Mouse (Mus musculus) kidney, embryonic 16.5 days (tissue): ENCODE data around the gene Tagln3. TPM values are rescaled to one million over a fixed set of nuclear protein-coding genes. Genes with fewer than 3 reads are reported as not detected.

Experiments
- ATAC-seq: fragments of 200-750 bp; cut with Nextera tagmentation; 2 replicates; pipeline ENCODE4 v1.8.0; 2017; ENCODE audit warnings: moderate TSS enrichment; ENCODE audit not compliant: low FRiP score, low TSS enrichment
- H3K27ac ChIP-seq: fragments of 300-500 bp; sonication (generic); 2 replicates; pipeline ENCODE4 v1.5.1; 2014; ENCODE audit warnings: low read length
- H3K27me3 ChIP-seq: fragments of 300-500 bp; sonication (generic); 2 replicates; pipeline ENCODE4 v1.6.1; 2014; ENCODE audit warnings: low read length, control low read depth, mixed read lengths; ENCODE audit not compliant: insufficient read depth
- H3K36me3 ChIP-seq: fragments of 300-500 bp; sonication (generic); 2 replicates; pipeline ENCODE4 v1.6.1; 2014; ENCODE audit warnings: low read length, control low read depth, mixed read lengths; ENCODE audit not compliant: insufficient read depth
- H3K4me1 ChIP-seq: fragments of 300-500 bp; sonication (generic); 2 replicates; pipeline ENCODE4 v1.6.1; 2014; ENCODE audit warnings: low read length, control low read depth, mixed read lengths; ENCODE audit not compliant: insufficient read depth
- H3K4me2 ChIP-seq: fragments of 300-500 bp; sonication (generic); replicated peaks from 2 replicates; pipeline ENCODE4 v1.6.1; 2014; ENCODE audit warnings: low read depth, low read length
- H3K4me3 ChIP-seq: fragments of 300-500 bp; sonication (generic); 2 replicates; pipeline ENCODE4 v1.5.1; 2014; ENCODE audit warnings: mild to moderate bottlenecking, low read length
- H3K9ac ChIP-seq: fragments of 300-500 bp; sonication (generic); replicated peaks from 2 replicates; pipeline ENCODE4 v1.6.1; 2014; ENCODE audit warnings: low read length
- H3K9me3 ChIP-seq: fragments of 300-500 bp; sonication (generic); 2 replicates; pipeline ENCODE4 v1.6.1; 2016; ENCODE audit warnings: low read length, control low read depth
- WGBS: fragments of 180-500 bp; shearing (Covaris S2); extraction: QIAGEN DNeasy Blood & Tissue Kit; methylation state at CpG from one replicate; pipeline ENCODE4 v1.1.7; 2014; 5-methylcytosine and 5-hydroxymethylcytosine counted together
- polyA plus RNA-seq: library from polyadenylated mRNA; unstranded; fragments of >200 nt; fragmentation: Nextera tagmentation; extraction: Ambion mirVana; gene quantifications from 2 replicates; pipeline ENCODE4 v1.2.1, GENCODE M21; 2015

The Tagln3 gene
- polyA plus RNA-seq, 1 experiment from 2014 or later, result 6.8 TPM

GRCm38 (mm10) chr16:45722460-45722951 is 1.9 kb downstream of the Tagln3 start:
- no peak overlapping the region for H3K4me3 ChIP-seq
- no peak overlapping the region for H3K27ac ChIP-seq
- no peak overlapping the region for H3K9ac ChIP-seq
- no peaks in the 10 kb centered on the region for H3K9me3 ChIP-seq
- ATAC-seq, result no peak
- 69% methylated on average over 3 of the region's 3 CpGs for WGBS
- H3K36me3 ChIP-seq, result no peaks in the 10 kb centered on the region
- peaks cover 12% of the 10 kb centered on the region for H3K4me1 ChIP-seq
- no peaks in the 10 kb centered on the region for H3K27me3 ChIP-seq
- no peak overlapping the region for H3K4me2 ChIP-seq

- Histone ChIP-seq H3K4me3 (no peak overlapping the region), H3K9ac (no peak overlapping the region), H3K27ac (no peak overlapping the region), H3K4me2 (no peak overlapping the region), H3K4me1 (peaks cover 12% of the 10 kb centered on the region), H3K27me3 (no peaks in the 10 kb centered on the region), H3K9me3 (peaks cover 6% of the 10 kb centered on the region; the same call in 1 of the 2 replicates), H3K36me3 (no peaks in the 10 kb centered on the region)
- ATAC-seq, result no peak
- WGBS, result 82% methylated on average over 10 of the region's 10 CpGs
Observed at GRCm38 (mm10) chr16:45720022-45720630, 4.3 kb downstream of the Tagln3 start.

- Histone ChIP-seq H3K4me2 (no peak overlapping the region), H3K27ac (no peak overlapping the region), H3K4me1 (no peaks in the 10 kb centered on the region), H3K36me3 (no peaks in the 10 kb centered on the region), H3K4me3 (no peak overlapping the region), H3K9ac (no peak overlapping the region), H3K9me3 (peaks cover 6% of the 10 kb centered on the region; the same call in 1 of the 2 replicates), H3K27me3 (no peaks in the 10 kb centered on the region)
- WGBS, result 96% methylated on average over 4 of the region's 4 CpGs
- no peak for ATAC-seq
Observed at GRCm38 (mm10) chr16:45718296-45718695, 6.1 kb downstream of the Tagln3 start.

- Histone ChIP-seq H3K4me3 (no peak overlapping the region), H3K4me1 (no peaks in the 10 kb centered on the region), H3K9me3 (peaks cover 6% of the 10 kb centered on the region; the same call in 1 of the 2 replicates), H3K27ac (no peak overlapping the region), H3K4me2 (no peak overlapping the region), H3K9ac (no peak overlapping the region), H3K36me3 (no peaks in the 10 kb centered on the region), H3K27me3 (no peaks in the 10 kb centered on the region)
- no peak for ATAC-seq
- 75% methylated on average over 5 of the region's 5 CpGs for WGBS
Observed at GRCm38 (mm10) chr16:45714489-45715150, 9.8 kb downstream of the Tagln3 start.

- no peaks in the 10 kb centered on the region for H3K36me3 ChIP-seq
- H3K4me2 ChIP-seq, result no peak overlapping the region
- H3K4me1 ChIP-seq, result no peaks in the 10 kb centered on the region
- no peak overlapping the region for H3K9ac ChIP-seq
- no peak overlapping the region for H3K27ac ChIP-seq
- WGBS, result 74% methylated on average over 1 of the region's 1 CpGs
- no peaks in the 10 kb centered on the region for H3K27me3 ChIP-seq
- H3K4me3 ChIP-seq, result no peak overlapping the region
- no peak for ATAC-seq
- H3K9me3 ChIP-seq, result peaks cover 6% of the 10 kb centered on the region; the same call in 1 of the 2 replicates
Observed at GRCm38 (mm10) chr16:45713878-45714277, 10.5 kb downstream of the Tagln3 start.

- Histone ChIP-seq H3K4me1 (no peaks in the 10 kb centered on the region), H3K4me2 (no peak overlapping the region), H3K4me3 (no peak overlapping the region), H3K36me3 (no peaks in the 10 kb centered on the region), H3K9ac (no peak overlapping the region), H3K9me3 (peaks cover 6% of the 10 kb centered on the region; the same call in 1 of the 2 replicates), H3K27me3 (no peaks in the 10 kb centered on the region), H3K27ac (no peak overlapping the region)
- ATAC-seq, result no peak
- 84% methylated on average over 4 of the region's 5 CpGs for WGBS
Observed at GRCm38 (mm10) chr16:45713261-45713660, 11.1 kb downstream of the Tagln3 start.

GRCm38 (mm10) chr16:45711263-45711662 is 13.1 kb downstream of the Tagln3 start:
- no peak overlapping the region for H3K27ac ChIP-seq
- H3K36me3 ChIP-seq, result no peaks in the 10 kb centered on the region
- peak; percentile 71 for ATAC-seq
- no peak overlapping the region for H3K4me3 ChIP-seq
- H3K4me1 ChIP-seq, result no peaks in the 10 kb centered on the region
- H3K27me3 ChIP-seq, result no peaks in the 10 kb centered on the region
- WGBS, result 60% methylated on average over 7 of the region's 7 CpGs
- H3K4me2 ChIP-seq, result no peak overlapping the region
- H3K9ac ChIP-seq, result no peak overlapping the region
- peaks cover 6% of the 10 kb centered on the region; the same call in 1 of the 2 replicates for H3K9me3 ChIP-seq

- Histone ChIP-seq H3K4me1 (no peaks in the 10 kb centered on the region), H3K9me3 (no peaks in the 10 kb centered on the region), H3K4me2 (no peak overlapping the region), H3K27ac (no peak overlapping the region), H3K9ac (no peak overlapping the region), H3K27me3 (no peaks in the 10 kb centered on the region), H3K36me3 (no peaks in the 10 kb centered on the region), H3K4me3 (no peak overlapping the region)
- 68% methylated on average over 5 of the region's 5 CpGs for WGBS
- ATAC-seq, result no peak
Observed at GRCm38 (mm10) chr16:45699301-45699700, 25.1 kb downstream of the Tagln3 start.

GRCm38 (mm10) chr16:45697996-45698395 is 26.4 kb downstream of the Tagln3 start:
- no peak overlapping the region for H3K4me3 ChIP-seq
- H3K27ac ChIP-seq, result no peak overlapping the region
- H3K36me3 ChIP-seq, result no peaks in the 10 kb centered on the region
- no peaks in the 10 kb centered on the region for H3K27me3 ChIP-seq
- 80% methylated on average over 6 of the region's 6 CpGs for WGBS
- no peak overlapping the region for H3K4me2 ChIP-seq
- no peak for ATAC-seq
- H3K9ac ChIP-seq, result no peak overlapping the region
- H3K4me1 ChIP-seq, result no peaks in the 10 kb centered on the region
- no peaks in the 10 kb centered on the region for H3K9me3 ChIP-seq
